Mouse (Mus musculus) liver, postnatal 0 days (tissue): Measurements from ENCODE around the gene Olfr655. TPM values are rescaled to one million over a fixed set of nuclear protein-coding genes. Genes with fewer than 3 reads are reported as not detected.

Source experiments
- ATAC-seq: fragments of 200-750 bp; cut with Nextera tagmentation; 2 replicates; pipeline ENCODE4 v1.8.0; 2017; ENCODE audit warnings: mild to moderate bottlenecking, moderate library complexity
- DNase-seq: peaks from one replicate; pipeline ENCODE4 v3.0.0-alpha.2; 2016
- H3K27ac ChIP-seq: fragments of 300-500 bp; sonication (generic); 2 replicates; pipeline ENCODE4 v1.5.1; 2014; ENCODE audit warnings: antibody characterized with exemption, moderate library complexity, mild to moderate bottlenecking, low read depth
- H3K27me3 ChIP-seq: fragments of 300-500 bp; sonication (generic); 2 replicates; pipeline ENCODE4 v1.6.1; 2014; ENCODE audit warnings: low read length, control low read depth, mixed read lengths; ENCODE audit not compliant: insufficient read depth
- H3K36me3 ChIP-seq: fragments of 300-500 bp; sonication (generic); replicated peaks from 2 replicates; pipeline ENCODE4 v1.6.1; 2014; ENCODE audit warnings: mild to moderate bottlenecking, control low read depth, low read length, moderate library complexity, mixed read lengths; ENCODE audit not compliant: insufficient read depth
- H3K4me1 ChIP-seq: fragments of 300-500 bp; sonication (generic); 2 replicates; pipeline ENCODE4 v1.6.1; 2014; ENCODE audit warnings: antibody characterized with exemption, mild to moderate bottlenecking, control low read depth; ENCODE audit not compliant: insufficient read depth
- H3K4me2 ChIP-seq: fragments of 300-500 bp; sonication (generic); 2 replicates; pipeline ENCODE4 v1.6.1; 2014; ENCODE audit warnings: low read depth, mild to moderate bottlenecking, low read length, moderate library complexity, mixed read lengths
- H3K4me3 ChIP-seq: fragments of 300-500 bp; sonication (generic); 2 replicates; pipeline ENCODE4 v1.5.1; 2014; ENCODE audit warnings: low read depth, low read length
- H3K9ac ChIP-seq: fragments of 300-500 bp; sonication (generic); replicated peaks from 2 replicates; pipeline ENCODE4 v1.6.1; 2014; ENCODE audit warnings: mild to moderate bottlenecking, moderate library complexity
- H3K9me3 ChIP-seq: fragments of 300-500 bp; sonication (generic); 2 replicates; pipeline ENCODE4 v1.6.1; 2016; ENCODE audit warnings: mild to moderate bottlenecking, control low read depth, low read length, mixed read lengths
- CTCF ChIP-seq: sonication (generic); IDR thresholded peaks from 2 replicates; pipeline ENCODE4 v1.5.1; 2016; ENCODE audit warnings: antibody characterized with exemption, low read depth
- EP300 ChIP-seq: IDR thresholded peaks from 2 replicates; pipeline ENCODE4 v1.6.1; 2016; ENCODE audit warnings: antibody characterized with exemption, low read depth, mild to moderate bottlenecking
- whole genome bisulfite sequencing: fragments of 180-500 bp; shearing (Covaris S2); extraction: QIAGEN DNeasy Blood & Tissue Kit; methylation state at CpG from one replicate; pipeline ENCODE4 v1.1.7; 2014; ENCODE audit not compliant: insufficient replicate concordance; 5-methylcytosine and 5-hydroxymethylcytosine counted together
- polyA plus RNA-seq: library from polyadenylated mRNA; unstranded; fragments of >200 nt; fragmentation: Nextera tagmentation; extraction: Ambion mirVana; gene quantifications from 2 replicates; pipeline ENCODE4 v1.2.1, GENCODE M21; 2015

Gene Olfr655
- polyA plus RNA-seq, 1 experiment from 2014 or later: not detected

DNA sequence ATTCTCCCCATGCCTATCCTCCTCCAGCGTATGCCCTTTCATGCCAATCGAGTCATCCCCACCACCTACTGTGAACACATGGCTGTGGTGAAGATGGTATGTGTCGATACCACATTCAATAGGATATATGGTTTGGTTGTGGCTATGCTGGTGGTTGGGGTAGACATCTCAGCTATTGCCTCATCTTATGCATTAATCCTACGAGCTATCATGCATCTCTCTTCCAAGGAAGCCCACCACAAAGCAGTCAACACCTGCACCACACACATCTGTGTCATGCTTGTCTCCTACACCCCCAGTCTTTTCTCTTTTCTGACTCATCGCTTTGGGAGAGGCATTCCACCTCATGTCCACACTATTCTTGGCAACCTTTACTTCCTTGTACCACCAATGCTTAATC is 13.3 kb downstream of the Olfr655 start:
- Histone ChIP-seq H3K4me2 (no peak overlapping the region), H3K4me3 (no peak overlapping the region), H3K36me3 (no peaks in the 10 kb centered on the region), H3K4me1 (no peaks in the 10 kb centered on the region), H3K27me3 (no peaks in the 10 kb centered on the region), H3K9me3 (no peaks in the 10 kb centered on the region), H3K9ac (no peak overlapping the region), H3K27ac (no peak overlapping the region)
- no peak for ATAC-seq
- no peak for DNase-seq
- TF ChIP-seq CTCF (no peak), EP300 (no peak)
- WGBS: 79% methylated on average over 5 of the region's 5 CpGs

DNA sequence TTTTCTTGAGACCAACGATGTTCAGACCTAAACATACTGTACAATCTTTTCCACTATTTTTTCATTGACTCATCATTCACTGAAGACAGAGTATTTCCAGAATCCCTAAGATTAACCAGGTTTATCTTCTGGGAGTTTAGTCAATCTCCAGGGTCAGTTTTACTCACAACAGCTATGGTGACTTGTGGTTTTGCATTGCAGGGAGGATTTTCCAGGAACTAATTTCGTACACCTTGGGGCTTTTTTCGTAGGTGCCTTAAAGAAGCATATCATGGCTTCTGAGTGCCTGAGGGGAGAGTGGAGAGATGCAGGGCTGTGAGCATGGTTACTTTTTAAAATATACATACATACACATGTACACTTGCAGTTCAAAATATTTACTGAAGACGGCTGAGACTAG is 14.9 kb downstream of the Olfr655 start, which contains the start of gene Olfr654:
Gene Olfr654, plus strand, starts transcription at position 301 of the 400 bp plus-strand sequence.
- no peaks in the 10 kb centered on the region for H3K36me3 ChIP-seq
- no peaks in the 10 kb centered on the region for H3K9me3 ChIP-seq
- 69% methylated on average over 4 of the region's 4 CpGs for WGBS
- TF ChIP-seq CTCF: no peak
- H3K4me1 ChIP-seq: no peaks in the 10 kb centered on the region
- H3K4me2 ChIP-seq: no peak within 1 kb of the TSS
- ATAC-seq (no peak), DNase-seq (no peak)
- H3K9ac ChIP-seq: no peak within 1 kb of the TSS
- H3K27me3 ChIP-seq: no peaks in the 10 kb centered on the region
- H3K27ac ChIP-seq: no peak within 1 kb of the TSS
- no peak within 1 kb of the TSS for H3K4me3 ChIP-seq

DNA sequence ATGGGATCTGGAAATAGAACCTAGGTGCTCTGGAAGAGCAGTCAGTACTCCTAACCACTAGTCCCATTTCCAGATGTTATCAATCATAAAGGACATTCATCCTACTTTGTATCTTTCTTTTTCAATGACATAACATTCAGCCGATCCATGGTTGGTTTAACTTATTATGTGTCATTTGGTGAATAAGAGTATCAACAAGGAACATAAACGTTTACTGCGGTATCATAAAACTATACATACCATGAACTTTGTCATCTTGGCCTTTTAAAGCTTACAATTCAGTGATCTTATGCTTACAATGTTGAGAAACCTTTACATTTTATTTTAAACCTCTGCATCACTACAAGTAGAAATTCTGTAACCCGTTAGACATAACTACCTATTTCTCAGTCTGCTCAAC is 20.1 kb downstream of the Olfr655 start:
- no peak for TF ChIP-seq CTCF
- TF ChIP-seq EP300: no peak
- no peak overlapping the region for H3K9ac ChIP-seq
- no peaks in the 10 kb centered on the region for H3K27me3 ChIP-seq
- H3K27ac ChIP-seq: no peak overlapping the region
- H3K4me2 ChIP-seq: no peak overlapping the region
- WGBS: 73% methylated on average over 4 of the region's 4 CpGs
- no peak overlapping the region for H3K4me3 ChIP-seq
- no peaks in the 10 kb centered on the region for H3K4me1 ChIP-seq
- no peaks in the 10 kb centered on the region for H3K9me3 ChIP-seq
- H3K36me3 ChIP-seq: no peaks in the 10 kb centered on the region
- ATAC-seq: no peak
- DNase-seq: no peak

DNA sequence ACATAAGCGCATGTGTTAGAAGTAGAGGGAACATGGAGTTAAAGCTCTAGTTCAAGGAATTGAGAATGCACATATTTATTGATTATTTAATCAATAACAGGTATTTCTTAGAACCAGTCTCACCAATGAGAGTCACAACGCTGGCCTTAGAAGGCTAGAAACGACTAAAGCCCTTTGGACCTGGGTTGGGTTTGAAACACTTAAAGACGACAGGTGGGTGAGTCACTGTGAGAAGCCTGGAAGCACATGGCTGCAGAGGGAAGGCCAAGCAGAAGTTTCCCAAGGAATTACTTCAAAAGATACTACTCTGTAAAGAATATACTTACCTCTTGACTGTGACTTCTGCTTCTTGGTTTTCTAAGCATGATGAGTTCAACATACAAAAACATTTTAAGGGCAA is 20.7 kb downstream of the Olfr655 start:
- no peaks in the 10 kb centered on the region for H3K27me3 ChIP-seq
- H3K4me3 ChIP-seq: no peak overlapping the region
- H3K4me1 ChIP-seq: no peaks in the 10 kb centered on the region
- no peaks in the 10 kb centered on the region for H3K9me3 ChIP-seq
- H3K4me2 ChIP-seq: no peak overlapping the region
- 81% methylated on average over 4 of the region's 4 CpGs for WGBS
- no peak overlapping the region for H3K9ac ChIP-seq
- DNase-seq (no peak), ATAC-seq (no peak)
- H3K36me3 ChIP-seq: no peaks in the 10 kb centered on the region
- H3K27ac ChIP-seq: no peak overlapping the region
- TF ChIP-seq EP300: no peak
- TF ChIP-seq CTCF: no peak

GRCm38 (mm10) chr7:104577014-104577413 is 24.6 kb downstream of the Olfr655 start, which contains the start of gene Olfr653:
Gene Olfr653, plus strand, starts transcription at chr7:104577314.
- TF ChIP-seq EP300 (no peak), CTCF (no peak)
- Histone ChIP-seq H3K4me3 (no peak within 1 kb of the TSS), H3K4me1 (no peaks in the 10 kb centered on the region), H3K4me2 (no peak within 1 kb of the TSS), H3K9ac (no peak within 1 kb of the TSS), H3K36me3 (no peaks in the 10 kb centered on the region), H3K27me3 (no peaks in the 10 kb centered on the region), H3K9me3 (no peaks in the 10 kb centered on the region), H3K27ac (no peak within 1 kb of the TSS)
- ATAC-seq (no peak), DNase-seq (no peak)
- 57% methylated on average over 2 of the region's 2 CpGs for WGBS

DNA sequence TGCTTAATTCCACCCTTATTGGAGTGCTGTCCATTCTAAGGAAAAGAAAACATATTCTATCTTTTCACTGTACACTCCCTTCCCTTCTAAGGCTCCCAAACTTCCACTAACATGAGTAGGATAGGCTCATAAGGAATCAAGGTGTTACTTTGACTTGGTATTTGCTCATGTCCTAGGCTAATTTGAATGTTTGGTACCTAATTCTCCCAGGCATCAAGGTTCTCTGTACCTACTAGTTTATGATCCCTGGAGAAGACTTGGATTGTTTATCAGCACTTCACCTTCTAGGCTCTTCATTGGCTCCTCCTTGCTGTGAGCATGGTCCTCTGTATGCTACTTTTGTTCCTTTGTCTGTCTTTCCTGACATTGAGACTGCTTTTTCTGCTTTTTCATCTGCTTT is 41.0 kb downstream of the Olfr655 start, which contains the start of gene Olfr652:
Gene Olfr652, plus strand, starts transcription at position 301 of the 400 bp plus-strand sequence.
- Histone ChIP-seq H3K9me3 (no peaks in the 10 kb centered on the region), H3K9ac (no peak within 1 kb of the TSS), H3K36me3 (no peaks in the 10 kb centered on the region), H3K27me3 (no peaks in the 10 kb centered on the region), H3K4me2 (no peak within 1 kb of the TSS), H3K4me1 (no peaks in the 10 kb centered on the region), H3K27ac (no peak within 1 kb of the TSS), H3K4me3 (no peak within 1 kb of the TSS)
- ATAC-seq (no peak), DNase-seq (no peak)
- no peak for TF ChIP-seq EP300
- no peak for TF ChIP-seq CTCF

DNA sequence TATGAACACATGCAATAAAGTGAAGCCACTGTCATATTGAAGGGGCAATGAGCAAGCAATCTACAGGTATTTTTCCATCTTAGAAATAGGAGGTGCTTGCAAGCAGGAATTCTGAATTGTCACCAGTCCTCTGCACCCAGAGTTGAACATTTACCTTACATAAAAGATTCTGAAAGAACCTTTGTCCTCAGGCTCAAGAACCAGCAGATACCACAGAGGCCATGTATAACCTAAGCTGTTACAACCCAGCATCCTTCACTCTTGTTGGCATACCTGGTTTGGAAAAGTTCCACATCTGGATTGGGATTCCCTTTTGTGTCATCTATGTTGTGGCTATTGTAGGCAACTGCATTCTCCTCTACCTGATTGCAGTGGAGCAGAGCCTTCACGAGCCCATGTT is 48.9 kb downstream of the Olfr655 start:
- no peak for DNase-seq
- Histone ChIP-seq H3K4me3 (no peak overlapping the region), H3K4me1 (no peaks in the 10 kb centered on the region), H3K9me3 (no peaks in the 10 kb centered on the region), H3K36me3 (no peaks in the 10 kb centered on the region), H3K27ac (no peak overlapping the region), H3K27me3 (no peaks in the 10 kb centered on the region), H3K4me2 (no peak overlapping the region), H3K9ac (no peak overlapping the region)
- no peak for ATAC-seq
- TF ChIP-seq EP300 (no peak), CTCF (no peak)
- 56% methylated on average over 1 of the region's 1 CpGs for WGBS
